Mouse (Mus musculus) adrenal gland, adult (tissue): ENCODE measurements around the gene Urad.

Experiments used
- DNase-seq, 2 experiments: peaks; one replicate each; pipeline ENCODE4 v3.0.0; 2022 to 2023; ENCODE audit warnings: low spot score in 1 of 2; ENCODE audit not compliant: inconsistent age in 2 of 2

The Urad gene

DNA sequence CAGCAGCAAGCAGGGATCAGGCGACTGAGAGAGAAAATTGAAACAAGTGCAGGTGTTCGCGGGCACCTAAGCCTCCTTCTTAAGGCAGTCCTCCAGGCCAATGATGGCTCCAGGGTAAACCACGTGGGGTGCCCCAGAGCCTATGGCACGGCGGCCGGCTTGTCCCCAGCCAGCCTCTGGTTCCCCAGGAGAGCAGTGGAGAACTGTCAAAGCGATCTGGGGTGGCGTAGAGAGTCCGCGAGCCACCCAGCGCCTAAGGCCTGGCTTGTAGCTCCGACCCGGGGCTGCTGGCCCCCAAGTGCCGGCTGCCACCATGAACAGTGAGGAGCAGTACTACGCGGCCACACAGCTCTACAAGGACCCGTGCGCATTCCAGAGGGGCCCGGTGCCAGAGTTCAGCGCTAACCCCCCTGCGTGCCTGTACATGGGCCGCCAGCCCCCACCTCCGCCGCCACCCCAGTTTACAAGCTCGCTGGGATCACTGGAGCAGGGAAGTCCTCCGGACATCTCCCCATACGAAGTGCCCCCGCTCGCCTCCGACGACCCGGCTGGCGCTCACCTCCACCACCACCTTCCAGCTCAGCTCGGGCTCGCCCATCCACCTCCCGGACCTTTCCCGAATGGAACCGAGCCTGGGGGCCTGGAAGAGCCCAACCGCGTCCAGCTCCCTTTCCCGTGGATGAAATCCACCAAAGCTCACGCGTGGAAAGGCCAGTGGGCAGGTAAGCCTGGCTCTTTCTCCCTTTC, 52.1 kb downstream of the Urad start, which contains the start of gene Pdx1:
Gene Pdx1, plus strand, starts transcription at position 34 of the 747 bp plus-strand sequence.
- DNase-seq = peak in 1 of 2 experiments; percentile 26

DNA sequence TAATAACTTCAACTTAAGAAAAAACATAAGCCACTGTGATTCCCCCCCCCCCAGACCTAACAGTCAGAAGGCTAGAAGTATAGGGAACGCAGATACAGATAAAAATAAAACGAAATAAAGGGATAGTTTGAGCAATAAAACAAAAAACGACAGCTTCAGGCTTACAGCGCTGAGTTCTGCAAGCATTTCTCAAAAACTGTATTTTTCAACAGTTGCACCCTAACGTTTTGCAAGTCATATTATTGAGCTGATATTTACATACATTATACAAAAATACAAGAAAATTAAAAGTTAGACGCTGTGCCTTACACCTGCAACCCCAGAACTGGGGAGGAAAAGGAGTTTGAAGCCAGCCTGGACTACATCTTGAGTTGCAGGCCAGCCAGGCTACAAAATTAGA, 52.9 kb downstream of the Urad start:
- DNase-seq = no peak

DNA sequence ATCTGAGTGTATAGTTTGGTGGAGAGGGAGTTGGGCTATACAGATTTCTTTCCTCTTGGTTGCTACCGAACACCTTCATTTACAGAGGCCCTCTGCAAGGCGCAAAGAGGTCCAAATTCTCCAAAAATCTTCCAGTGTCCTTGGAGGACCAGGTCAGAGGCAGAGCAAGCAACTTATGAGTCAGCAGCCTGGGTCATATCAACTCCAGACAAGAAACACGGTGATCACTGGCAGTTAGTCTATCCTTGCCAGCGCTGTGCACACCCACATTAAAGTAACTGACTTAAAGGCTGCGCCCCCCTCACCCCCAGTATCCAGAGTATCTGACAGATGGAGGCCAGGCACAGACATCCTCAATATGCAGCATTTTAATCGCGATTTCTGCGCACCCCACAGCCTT, 53.5 kb downstream of the Urad start:
- DNase-seq = peak in 1 of 2 experiments; percentile 33

DNA sequence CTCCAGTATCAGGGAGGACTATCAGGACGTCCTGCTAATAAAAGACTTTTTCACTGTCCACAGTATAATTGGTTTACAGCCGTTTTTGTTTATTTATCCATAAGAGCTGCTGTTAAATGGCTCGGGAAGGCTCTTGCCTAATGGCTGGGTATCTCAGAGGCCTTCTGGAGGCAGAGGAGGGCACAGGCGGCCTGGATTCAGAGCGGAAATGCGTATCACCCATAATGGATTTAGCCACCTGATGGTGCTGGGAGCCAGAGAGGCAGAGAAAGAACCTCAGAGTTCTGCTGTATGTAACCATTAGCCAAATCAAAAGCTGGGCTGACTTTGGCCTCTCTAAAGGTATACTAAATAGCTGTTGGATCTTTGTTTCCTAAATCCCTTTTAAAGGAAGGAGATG, 54.8 kb downstream of the Urad start:
- no peak for DNase-seq
